Mouse (Mus musculus): ENCODE results near the gene Vps51. TPM values are rescaled to one million over a fixed set of nuclear protein-coding genes. Genes with fewer than 3 reads are reported as not detected.

Vps51 gene
- total RNA-seq (2021): 44.9 and 47.9 TPM in 2 replicates
- long read RNA-seq, experiment 1, transcript Vps51-201 (10 exons, 2,675 nt): major isoform, 53 of 84 reads
- long read RNA-seq, experiment 1, transcript Vps51-208 (2 exons, 840 nt): minor isoform, 8 of 84 reads
- long read RNA-seq, experiment 1, partial matches to known transcripts: 7 of 84 reads
- long read RNA-seq, experiment 1, other reads (novel, unspliced or antisense): 14 of 84 reads
- long read RNA-seq, experiment 2, transcript Vps51-208 (2 exons, 840 nt): minor isoform, 6 of 54 reads
- long read RNA-seq, experiment 2, transcript Vps51-201 (10 exons, 2,675 nt): major isoform, 29 of 54 reads
- long read RNA-seq, experiment 2, partial matches to known transcripts: 10 of 54 reads
- long read RNA-seq, experiment 2, other reads (novel, unspliced or antisense): 6 of 54 reads

GRCm38 (mm10) chr19:6076564-6077393 is at the start of gene Vps51:
TSS of gene Vps51 (minus strand) at chr19:6077231.
- DNase-seq: peak; percentile 90

- DNase-seq: peak; percentile 64
Observed at GRCm38 (mm10) chr19:6126289-6126688, 49.3 kb upstream of the Vps51 start.

- no peak for DNase-seq
Observed at GRCm38 (mm10) chr19:6124898-6125297, 47.9 kb upstream of the Vps51 start.

GRCm38 (mm10) chr19:6123330-6123729 is 46.3 kb upstream of the Vps51 start:
- no peak for DNase-seq

GRCm38 (mm10) chr19:6121761-6122160 is 44.7 kb upstream of the Vps51 start:
- DNase-seq: no peak

- DNase-seq: no peak
Observed at GRCm38 (mm10) chr19:6118677-6119185, 41.7 kb upstream of the Vps51 start.

GRCm38 (mm10) chr19:6117986-6118676 is 41.1 kb upstream of the Vps51 start, which contains the start of gene Sac3d1:
TSS of gene Sac3d1 (minus strand) at chr19:6118650.
- DNase-seq: peak; percentile 92

GRCm38 (mm10) chr19:6117346-6117985 is 40.4 kb upstream of the Vps51 start:
- DNase-seq: no peak

- DNase-seq: peak; percentile 74
Observed at GRCm38 (mm10) chr19:6116113-6116850, 39.3 kb upstream of the Vps51 start.

- DNase-seq: no peak
Observed at GRCm38 (mm10) chr19:6113116-6113515, 36.1 kb upstream of the Vps51 start.

- DNase-seq: no peak
Observed at GRCm38 (mm10) chr19:6105586-6105985, 28.6 kb upstream of the Vps51 start, which contains the start of gene Naaladl1. TSS of gene Naaladl1 (plus strand) at chr19:6105782.

GRCm38 (mm10) chr19:6104476-6104875 is 27.4 kb upstream of the Vps51 start:
- no peak for DNase-seq

GRCm38 (mm10) chr19:6102169-6102853 is 25.3 kb upstream of the Vps51 start:
- no peak for DNase-seq

- no peak for DNase-seq
Observed at GRCm38 (mm10) chr19:6101186-6101585, 24.2 kb upstream of the Vps51 start.

GRCm38 (mm10) chr19:6097847-6098246 is 20.8 kb upstream of the Vps51 start:
- peak; percentile 45 for DNase-seq

- DNase-seq: no peak
Observed at GRCm38 (mm10) chr19:6094119-6094518, 17.1 kb upstream of the Vps51 start, which contains the start of gene AC131692.1. TSS of gene AC131692.1 (plus strand) at chr19:6094419.

GRCm38 (mm10) chr19:6088841-6089240 is 11.8 kb upstream of the Vps51 start:
- no peak for DNase-seq

GRCm38 (mm10) chr19:6085417-6085879 is 8.4 kb upstream of the Vps51 start:
- peak; percentile 80 for DNase-seq

GRCm38 (mm10) chr19:6084478-6085248 is 7.6 kb upstream of the Vps51 start, which contains the start of the genes Zfpl1 and Cdca5:
TSS of gene Zfpl1 (minus strand) at chr19:6084956.
TSS of gene Cdca5 (plus strand) at chr19:6084983.
- peak; percentile 96 for DNase-seq

Data from adrenal gland, postnatal 14 days (tissue).